Mouse (Mus musculus) MEL (cell line): ENCODE measurements at regions not wholly inside any gene's neighbourhood (a gene's known extent, or its start where the extent isn't known, plus 50 kb on each side); places are given as distances from the start of the nearest gene placed in this dataset.

Source experiments
- CHD2 ChIP-seq: IDR thresholded peaks from 2 replicates; pipeline ENCODE4 v1.6.1; 2011; ENCODE audit warnings: low read length, improper control_type of control experiment
- CTCF ChIP-seq, 3 experiments: IDR thresholded peaks in 2 of 3; conservative IDR thresholded peaks in 1 of 3; 2 replicates each; pipeline ENCODE4 v1.5.1; 2011 to 2012; ENCODE audit warnings: low read length in 3 of 3, low read depth in 2 of 3, mild to moderate bottlenecking in 2 of 3, improper control_type of control experiment in 1 of 3, inconsistent platforms in 1 of 3, mixed read lengths in 1 of 3, moderate library complexity in 1 of 3; ENCODE audit not compliant: control insufficient read depth in 1 of 3, insufficient read depth in 1 of 3, poor library complexity in 1 of 3, severe bottlenecking in 1 of 3
- ELF1 ChIP-seq: IDR thresholded peaks from 2 replicates; pipeline ENCODE4 v1.6.1; 2014; ENCODE audit warnings: low read depth, mild to moderate bottlenecking, inconsistent platforms, low read length, improper control_type of control experiment, moderate library complexity
- EP300 ChIP-seq, 2 experiments: IDR thresholded peaks; 2 replicates each; pipeline ENCODE4 v1.6.1; 2011; ENCODE audit warnings: improper control_type of control experiment in 2 of 2, low read length in 2 of 2, low read depth in 1 of 2, mild to moderate bottlenecking in 1 of 2
- GATA1 ChIP-seq: IDR thresholded peaks from 2 replicates; pipeline ENCODE4 v1.6.1; 2011; ENCODE audit warnings: low read depth, low read length, improper control_type of control experiment
- MAX ChIP-seq: IDR thresholded peaks from 2 replicates; pipeline ENCODE4 v1.6.1; 2011; ENCODE audit warnings: low read length, improper control_type of control experiment
- MYB ChIP-seq: IDR thresholded peaks from 2 replicates; pipeline ENCODE4 v1.6.1; 2011; ENCODE audit warnings: mild to moderate bottlenecking, low read depth, low read length, improper control_type of control experiment
- NRF1 ChIP-seq: IDR thresholded peaks from 2 replicates; pipeline ENCODE4 v1.6.1; 2014; ENCODE audit warnings: low read depth, mild to moderate bottlenecking, inconsistent platforms, low read length, improper control_type of control experiment, moderate library complexity; ENCODE audit not compliant: poor library complexity, insufficient read depth, severe bottlenecking
- POLR2A ChIP-seq, 2 experiments: IDR thresholded peaks; 2 replicates each; pipeline ENCODE4 v1.6.1; 2011 to 2012; ENCODE audit warnings: low read length in 2 of 2, mild to moderate bottlenecking in 2 of 2, control low read depth in 1 of 2, improper control_type of control experiment in 1 of 2, low read depth in 1 of 2, moderate library complexity in 1 of 2; ENCODE audit not compliant: control insufficient read depth in 1 of 2, insufficient read depth in 1 of 2, poor library complexity in 1 of 2
- SMC3 ChIP-seq: IDR thresholded peaks from 2 replicates; pipeline ENCODE4 v1.6.1; 2011; ENCODE audit warnings: low read depth, low read length, improper control_type of control experiment
- TCF12 ChIP-seq: IDR thresholded peaks from 2 replicates; pipeline ENCODE4 v1.6.1; 2014; ENCODE audit warnings: low read depth, mild to moderate bottlenecking, inconsistent platforms, low read length, improper control_type of control experiment, moderate library complexity
- ZC3H11A ChIP-seq: IDR thresholded peaks from 2 replicates; pipeline ENCODE4 v1.6.1; 2012; ENCODE audit warnings: low read depth, mild to moderate bottlenecking, inconsistent platforms, low read length, improper control_type of control experiment
- ZMIZ1 ChIP-seq: IDR thresholded peaks from 2 replicates; pipeline ENCODE4 v1.6.1; 2012; ENCODE audit warnings: low read depth, mild to moderate bottlenecking, inconsistent platforms, low read length, improper control_type of control experiment, moderate library complexity

- TF ChIP-seq POLR2A (IDR thresholded peaks at IDR 0.05; ENCODE audit: control insufficient read depth in 1 of 2, insufficient read depth in 1 of 2, low read depth in 1 of 2, low read length in 2 of 2, poor library complexity in 1 of 2) (no peak), ZC3H11A (no peak), EP300 (IDR thresholded peaks at IDR 0.05; ENCODE audit: low read depth in 1 of 2, low read length in 2 of 2) (no peak), CTCF (IDR thresholded peaks at IDR 0.05 in 2 of 3, conservative IDR thresholded peaks at IDR 0.05 in 1 of 3; ENCODE audit: control insufficient read depth in 1 of 3, insufficient read depth in 1 of 3, low read depth in 2 of 3, low read length in 3 of 3, poor library complexity in 1 of 3, severe bottlenecking in 1 of 3) (no peak), ELF1 (no peak), CHD2 (no peak), SMC3 (no peak), ZMIZ1 (no peak), GATA1 (no peak), TCF12 (no peak), MAX (no peak), MYB (no peak), NRF1 (no peak)
Measured at GRCm38 (mm10) chr11:18750080-18750375, 268.8 kb downstream of the Meis1 start.
